Mouse (Mus musculus) cerebellum, adult 9-11 months (tissue): ENCODE measurements around the gene Twf2.
A peak's percentile ranks its signal among the peaks of the same experiment; 100 is the strongest.

ENCODE experiments used
- DNase-seq: peaks from one replicate; pipeline ENCODE4 v3.0.0; 2022

Gene Twf2

GRCm38 (mm10) chr9:106242813-106243488, 40.0 kb downstream of the Twf2 start:
- DNase-seq, result peak; percentile 92

DNA sequence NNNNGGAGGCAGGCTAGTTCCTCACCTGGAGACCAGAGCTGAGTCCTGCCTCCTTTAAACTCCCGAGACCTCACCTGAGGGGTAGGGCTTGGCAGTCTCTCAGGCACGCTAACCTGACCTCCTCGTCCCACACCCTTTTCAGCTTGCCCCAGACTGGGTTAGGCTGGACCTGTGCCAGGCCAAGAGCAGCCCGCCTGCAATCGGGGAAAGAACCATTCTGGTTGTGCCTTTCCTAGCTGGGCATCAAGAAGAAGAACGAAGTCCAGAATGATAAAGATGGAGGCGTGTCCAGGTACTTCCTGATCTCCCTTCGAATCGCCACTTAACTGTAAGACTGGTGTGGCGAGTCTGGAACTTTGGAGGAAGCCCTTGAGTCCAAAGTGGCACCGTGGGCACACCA, 46.6 kb downstream of the Twf2 start:
- peak; percentile 60 for DNase-seq

GRCm38 (mm10) chr9:106250245-106250644, 47.3 kb downstream of the Twf2 start:
- DNase-seq, result no peak

DNA sequence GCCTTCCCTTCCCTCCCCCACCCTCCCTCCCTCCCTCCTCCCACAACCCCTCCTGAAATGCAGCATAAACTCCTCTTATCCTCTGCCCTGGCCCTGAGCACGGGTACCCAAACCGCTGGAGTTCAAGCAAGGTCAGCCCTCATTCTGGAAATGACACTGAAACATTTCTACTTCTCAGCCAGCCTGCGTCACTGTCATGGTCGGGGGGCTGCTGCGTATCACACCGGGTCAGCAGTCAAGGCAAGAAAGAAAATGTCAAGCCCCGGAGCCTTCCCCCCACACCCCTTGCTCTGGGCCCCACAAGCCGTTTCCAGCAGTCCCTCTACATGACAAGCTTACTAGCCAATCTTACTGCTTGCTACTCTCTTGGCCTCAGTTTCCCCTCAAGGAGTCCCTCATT, 48.2 kb downstream of the Twf2 start:
- DNase-seq, result no peak

GRCm38 (mm10) chr9:106254001-106254400, 51.1 kb downstream of the Twf2 start:
- DNase-seq, result no peak

GRCm38 (mm10) chr9:106258412-106258811, 55.5 kb downstream of the Twf2 start:
- DNase-seq, result no peak

- no peak for DNase-seq
Observed at GRCm38 (mm10) chr9:106258990-106259389, 56.1 kb downstream of the Twf2 start.

DNA sequence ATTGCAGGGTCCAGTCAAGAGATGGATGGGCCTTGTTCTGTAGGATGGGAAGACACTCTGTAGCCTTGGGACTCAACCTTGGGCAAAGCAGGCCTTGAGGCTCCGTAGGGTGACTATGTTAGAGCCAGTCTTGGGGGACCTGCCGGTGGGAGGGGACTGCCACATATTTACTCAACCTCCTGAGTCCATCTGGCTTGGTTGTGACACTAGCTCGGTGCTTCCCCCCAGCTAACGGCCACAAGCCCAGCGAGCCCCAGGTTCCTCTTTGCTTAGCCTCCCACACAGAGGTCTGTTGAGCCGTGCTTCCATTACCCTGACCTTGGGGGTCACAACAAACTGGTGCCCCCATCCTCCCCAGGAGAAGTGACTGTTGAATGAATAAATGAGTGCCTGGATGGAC, 58.1 kb downstream of the Twf2 start:
- no peak for DNase-seq

- no peak for DNase-seq
Observed at GRCm38 (mm10) chr9:106261491-106261890, 58.6 kb downstream of the Twf2 start.

DNA sequence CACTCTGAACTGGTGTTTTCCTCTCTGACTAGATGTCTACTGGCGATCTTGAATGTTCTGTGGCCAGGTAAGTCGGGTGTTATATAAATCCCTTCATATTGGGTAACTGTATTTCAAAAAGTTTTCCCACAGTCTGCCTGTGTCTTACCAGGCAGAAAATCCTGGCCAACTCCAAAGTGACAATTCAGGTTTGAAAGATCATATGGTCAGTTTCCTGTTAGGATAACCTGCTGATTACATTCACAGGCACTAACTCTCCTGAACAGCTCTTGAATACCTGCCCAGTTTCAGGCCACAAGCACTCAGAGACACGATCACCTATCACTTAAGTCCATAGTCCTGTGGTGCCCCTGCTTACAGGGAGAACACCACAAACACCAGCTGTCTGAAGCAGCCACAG, 59.2 kb downstream of the Twf2 start:
- DNase-seq, result no peak

DNA sequence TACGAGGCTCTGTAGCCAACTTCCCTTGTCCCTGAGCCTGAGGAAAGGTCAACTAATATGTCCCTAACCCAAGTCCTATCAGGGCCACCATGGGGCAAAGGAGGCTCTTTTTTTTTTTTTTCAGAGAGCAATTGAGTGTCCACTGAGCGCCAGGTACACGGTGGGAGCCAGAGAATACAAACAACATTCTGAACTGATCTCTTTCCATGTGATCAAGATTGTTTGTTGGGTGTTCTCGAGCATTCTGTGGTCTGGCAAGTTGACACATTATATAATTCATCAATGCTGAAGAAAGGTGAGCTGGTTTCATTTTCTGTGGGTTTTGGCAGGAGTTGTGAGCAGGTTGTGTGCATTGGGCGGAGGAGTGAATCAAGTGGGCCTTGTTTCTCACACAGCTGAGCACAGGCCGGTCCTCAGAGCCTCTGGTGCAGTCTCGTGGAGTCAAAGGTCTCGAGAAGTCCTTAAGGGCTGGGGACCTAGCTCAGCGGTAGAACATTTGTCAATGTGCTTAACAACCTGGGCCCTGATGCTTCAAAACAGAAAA, 60.5 kb downstream of the Twf2 start:
- no peak for DNase-seq
